In the genomic region with DNA sequence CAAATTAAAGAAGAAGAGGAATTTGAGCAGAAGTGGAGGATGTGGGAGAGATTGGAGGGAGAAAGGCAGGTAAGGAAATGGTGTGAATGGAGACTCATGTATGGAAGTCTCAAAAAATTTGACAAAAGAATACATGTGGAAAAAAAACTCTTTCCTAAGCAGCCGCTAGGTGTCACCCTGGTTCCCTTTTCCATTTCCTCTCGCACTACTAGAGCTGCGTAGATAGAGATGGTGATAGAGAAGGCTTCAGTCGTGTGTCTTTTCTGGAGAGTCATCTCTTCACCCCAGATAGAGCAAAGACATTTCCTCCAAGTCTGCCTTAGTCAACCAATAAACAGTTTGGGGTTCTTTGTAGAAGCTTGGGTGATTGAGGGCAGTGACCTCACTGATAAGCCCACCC, we compare ENCODE assay signal across 1 mouse cellular context.
TF ChIP-seq lines count a peak whose summit lies in the region.

No protein-coding gene starts in this region.

TF ChIP-seq in CH12.LX, 34 proteins besides CTCF, POLR2A, EP300 and RAD21:
- TF ChIP-seq ZKSCAN1 (IDR thresholded peaks at IDR 0.05; ENCODE audit: borderline replicate concordance, low read depth, low read length) (no peak), ETS1 (conservative IDR thresholded peaks at IDR 0.05; ENCODE audit: low read depth, low read length) (no peak), HCFC1 (IDR thresholded peaks at IDR 0.05; ENCODE audit: low read depth, low read length) (no peak), MEF2A (IDR thresholded peaks at IDR 0.05; ENCODE audit: borderline replicate concordance, low read depth, low read length) (no peak), PAX5 (IDR thresholded peaks at IDR 0.05; ENCODE audit: low read length) (no peak), ELF1 (IDR thresholded peaks at IDR 0.05; ENCODE audit: low read depth, low read length) (no peak), GABPA (IDR thresholded peaks at IDR 0.05; ENCODE audit: insufficient replicate concordance, low read depth, low read length) (no peak), CHD1 (IDR thresholded peaks at IDR 0.05; ENCODE audit: low read depth, low read length) (no peak), MAFK (IDR thresholded peaks at IDR 0.05; ENCODE audit: insufficient replicate concordance, low read length) (no peak), JUND (conservative IDR thresholded peaks at IDR 0.05; ENCODE audit: low read depth, low read length) (0 out of 2 replicates have a peak, but pooled peaks have one; percentile 21), ZNF384 (IDR thresholded peaks at IDR 0.05; ENCODE audit: low read depth, low read length) (peak; percentile 89), MYC (IDR thresholded peaks at IDR 0.05; ENCODE audit: low read depth, low read length) (peak; percentile 88), JUN (IDR thresholded peaks at IDR 0.05; ENCODE audit: insufficient read depth, low read depth, low read length) (peak; percentile 15; the same call in 1 of the 2 replicates), NELFE (IDR thresholded peaks at IDR 0.05; ENCODE audit: low read depth, low read length) (no peak), RCOR1 (conservative IDR thresholded peaks at IDR 0.05; ENCODE audit: low read depth, low read length) (no peak), USF1 (IDR thresholded peaks at IDR 0.05; ENCODE audit: low read depth, low read length) (no peak), POLR2AphosphoS2 (IDR thresholded peaks at IDR 0.05; ENCODE audit: low read depth, low read length) (no peak), MAX (IDR thresholded peaks at IDR 0.05; ENCODE audit: low read length) (peak; percentile 62; the same call in 1 of the 2 replicates), MAZ (IDR thresholded peaks at IDR 0.05; ENCODE audit: low read depth, low read length) (no peak), SMC3 (IDR thresholded peaks at IDR 0.05; ENCODE audit: low read depth, low read length) (peak; percentile 99), ZMIZ1 (IDR thresholded peaks at IDR 0.05; ENCODE audit: low read depth, low read length) (no peak), TBP (conservative IDR thresholded peaks at IDR 0.05; ENCODE audit: low read depth, low read length) (no peak), USF2 (conservative IDR thresholded peaks at IDR 0.05; ENCODE audit: low read depth, low read length) (no peak), CHD2 (IDR thresholded peaks at IDR 0.05; ENCODE audit: low read length) (no peak), SIN3A (IDR thresholded peaks at IDR 0.05; ENCODE audit: low read length) (no peak), TCF12 (IDR thresholded peaks at IDR 0.05; ENCODE audit: low read depth, low read length) (no peak), E2F4 (IDR thresholded peaks at IDR 0.05; ENCODE audit: insufficient replicate concordance, low read depth, low read length) (no peak), ZC3H11A (IDR thresholded peaks at IDR 0.05; ENCODE audit: low read depth, low read length) (peak; percentile 98), UBTF (IDR thresholded peaks at IDR 0.05; ENCODE audit: low read depth, low read length) (no peak), IRF4 (IDR thresholded peaks at IDR 0.05; ENCODE audit: low read depth, low read length) (peak; percentile 46; the same call in 1 of the 2 replicates)
